Mouse (Mus musculus): ENCODE data around the gene Med1. TPM values are rescaled to one million over a fixed set of nuclear protein-coding genes. Genes with fewer than 3 reads are reported as not detected.
"Not testable (repeated sequence)": the region's sequence is repeated elsewhere in the genome, so short reads cannot be mapped to it uniquely, and the experiment has no call there.

The Med1 gene
- 30.4 and 33.2 TPM in 2 replicates for polyA plus RNA-seq (2012; rRNA removed)

- peak; percentile 99 for DNase-seq (ENCODE audit: low read depth)
- TF ChIP-seq POLR2A (IDR thresholded peaks at IDR 0.05; ENCODE audit: borderline replicate concordance, extremely low read depth, insufficient read depth, insufficient read length, poor library complexity, severe bottlenecking): peak; percentile 54; the same call in 1 of the 2 replicates
- TF ChIP-seq CTCF (IDR thresholded peaks at IDR 0.05; ENCODE audit: borderline replicate concordance, extremely low read depth, insufficient read depth, insufficient read length): no peak
Observed at GRCm38 (mm10) chr11:98192901-98193805, at the start of gene Med1. Med1 (minus strand) TSS chr11:98193293.

GRCm38 (mm10) chr11:98238995-98239394 lies 45.9 kb upstream of the Med1 start:
- DNase-seq (ENCODE audit: low read depth): no peak
- TF ChIP-seq CTCF (IDR thresholded peaks at IDR 0.05; ENCODE audit: borderline replicate concordance, extremely low read depth, insufficient read depth, insufficient read length) (no peak), POLR2A (IDR thresholded peaks at IDR 0.05; ENCODE audit: borderline replicate concordance, extremely low read depth, insufficient read depth, insufficient read length, poor library complexity, severe bottlenecking) (no peak)

GRCm38 (mm10) chr11:98238416-98238815 lies 45.3 kb upstream of the Med1 start:
- no peak for TF ChIP-seq POLR2A (IDR thresholded peaks at IDR 0.05; ENCODE audit: borderline replicate concordance, extremely low read depth, insufficient read depth, insufficient read length, poor library complexity, severe bottlenecking)
- no peak for TF ChIP-seq CTCF (IDR thresholded peaks at IDR 0.05; ENCODE audit: borderline replicate concordance, extremely low read depth, insufficient read depth, insufficient read length)
- no peak for DNase-seq (ENCODE audit: low read depth)

DNA sequence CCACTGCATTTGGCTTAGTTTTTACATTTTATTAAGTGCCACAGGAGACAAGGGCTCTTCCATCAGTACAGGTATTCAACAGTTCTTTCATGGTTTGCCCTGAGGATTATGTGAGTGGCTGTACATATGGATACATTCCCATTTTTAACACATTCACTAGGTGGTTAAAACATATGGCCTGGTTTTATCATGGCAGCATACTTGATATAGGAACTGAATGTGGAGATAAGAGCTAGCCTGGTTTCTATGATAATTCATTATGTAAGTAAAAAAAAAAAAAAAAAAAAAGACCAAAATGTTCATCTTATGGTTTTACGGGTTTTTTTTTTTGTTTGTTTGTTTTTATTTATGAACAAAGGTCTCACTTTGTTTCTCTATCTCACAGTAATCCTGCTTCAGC lies 33.3 kb upstream of the Med1 start:
- TF ChIP-seq POLR2A (IDR thresholded peaks at IDR 0.05; ENCODE audit: borderline replicate concordance, extremely low read depth, insufficient read depth, insufficient read length, poor library complexity, severe bottlenecking) (no peak), CTCF (IDR thresholded peaks at IDR 0.05; ENCODE audit: borderline replicate concordance, extremely low read depth, insufficient read depth, insufficient read length) (no peak)
- DNase-seq (ENCODE audit: low read depth): no peak

- TF ChIP-seq CTCF (IDR thresholded peaks at IDR 0.05; ENCODE audit: borderline replicate concordance, extremely low read depth, insufficient read depth, insufficient read length): no peak
- DNase-seq (ENCODE audit: low read depth): no peak
Observed at GRCm38 (mm10) chr11:98213311-98213710, 20.2 kb upstream of the Med1 start.

GRCm38 (mm10) chr11:98209661-98210060 lies 16.6 kb upstream of the Med1 start:
- DNase-seq (ENCODE audit: low read depth): not testable (repeated sequence)

DNA sequence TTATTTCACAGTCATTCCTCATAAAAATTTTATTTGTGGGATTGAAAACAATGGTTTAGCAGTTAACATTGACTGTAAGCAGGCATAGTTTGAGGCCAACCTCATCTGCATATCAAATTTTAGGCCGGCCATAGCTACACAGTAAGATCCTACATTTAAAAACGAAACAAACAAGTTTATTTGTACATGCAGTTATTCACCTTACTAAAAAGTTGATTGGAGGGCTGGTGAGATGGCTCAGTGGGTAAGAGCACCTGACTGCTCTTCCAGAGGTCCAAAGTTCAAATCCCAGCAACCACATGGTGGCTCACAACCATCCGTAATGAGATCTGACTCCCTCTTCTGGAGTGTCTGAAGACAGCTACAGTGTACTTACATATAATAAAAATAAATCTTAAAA lies 13.2 kb upstream of the Med1 start:
- not testable (repeated sequence) for DNase-seq (ENCODE audit: low read depth)

- DNase-seq (ENCODE audit: low read depth): no peak
Observed at GRCm38 (mm10) chr11:98205463-98205862, 12.4 kb upstream of the Med1 start.

DNA sequence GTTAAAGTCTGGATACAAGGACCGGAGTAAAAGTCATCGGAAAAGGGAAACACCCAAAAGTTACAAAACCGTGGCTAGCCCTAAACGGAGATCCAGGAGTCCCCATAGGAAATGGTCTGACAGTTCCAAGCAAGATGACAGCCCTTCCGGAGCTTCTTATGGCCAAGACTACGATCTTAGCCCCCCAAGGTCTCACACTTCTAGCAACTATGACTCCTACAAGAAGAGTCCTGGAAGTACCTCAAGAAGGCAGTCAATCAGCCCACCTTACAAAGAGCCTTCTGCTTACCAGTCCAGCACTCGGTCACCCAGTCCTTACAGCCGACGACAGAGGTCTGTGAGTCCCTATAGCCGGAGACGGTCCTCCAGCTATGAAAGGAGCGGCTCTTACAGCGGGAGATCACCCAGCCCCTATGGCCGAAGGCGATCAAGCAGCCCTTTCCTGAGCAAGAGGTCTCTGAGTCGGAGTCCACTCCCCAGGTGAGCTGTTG lies 10.9 kb upstream of the Med1 start:
- DNase-seq (ENCODE audit: low read depth): peak; percentile 22

More at GRCm38 (mm10) chr11:98205463-98205862, 12.4 kb upstream of the Med1 start:
- TF ChIP-seq CTCF (IDR thresholded peaks at IDR 0.05; ENCODE audit: borderline replicate concordance, extremely low read depth, insufficient read depth, insufficient read length) (no peak), POLR2A (IDR thresholded peaks at IDR 0.05; ENCODE audit: borderline replicate concordance, extremely low read depth, insufficient read depth, insufficient read length, poor library complexity, severe bottlenecking) (no peak)

GRCm38 (mm10) chr11:98203351-98203911 lies 10.3 kb upstream of the Med1 start:
- TF ChIP-seq CTCF (IDR thresholded peaks at IDR 0.05; ENCODE audit: borderline replicate concordance, extremely low read depth, insufficient read depth, insufficient read length) (no peak), POLR2A (IDR thresholded peaks at IDR 0.05; ENCODE audit: borderline replicate concordance, extremely low read depth, insufficient read depth, insufficient read length, poor library complexity, severe bottlenecking) (no peak)
- no peak for DNase-seq (ENCODE audit: low read depth)

More for the DNA sequence above, 10.9 kb upstream of the Med1 start:
- TF ChIP-seq CTCF (IDR thresholded peaks at IDR 0.05; ENCODE audit: borderline replicate concordance, extremely low read depth, insufficient read depth, insufficient read length) (no peak), POLR2A (IDR thresholded peaks at IDR 0.05; ENCODE audit: borderline replicate concordance, extremely low read depth, insufficient read depth, insufficient read length, poor library complexity, severe bottlenecking) (no peak)

GRCm38 (mm10) chr11:98202641-98203350 lies 9.7 kb upstream of the Med1 start, which contains the start of gene Cdk12:
Cdk12 (plus strand) TSS chr11:98203059.
- DNase-seq (ENCODE audit: low read depth): peak; percentile 99

More at GRCm38 (mm10) chr11:98202641-98203350, 9.7 kb upstream of the Med1 start, which contains the start of gene Cdk12:
- peak; percentile 56; the same call in 1 of the 2 replicates for TF ChIP-seq POLR2A (IDR thresholded peaks at IDR 0.05; ENCODE audit: borderline replicate concordance, extremely low read depth, insufficient read depth, insufficient read length, poor library complexity, severe bottlenecking)
- no peak for TF ChIP-seq CTCF (IDR thresholded peaks at IDR 0.05; ENCODE audit: borderline replicate concordance, extremely low read depth, insufficient read depth, insufficient read length)
